Mouse (Mus musculus): ENCODE measurements around the gene Olfr750.

Gene Olfr750

DNA sequence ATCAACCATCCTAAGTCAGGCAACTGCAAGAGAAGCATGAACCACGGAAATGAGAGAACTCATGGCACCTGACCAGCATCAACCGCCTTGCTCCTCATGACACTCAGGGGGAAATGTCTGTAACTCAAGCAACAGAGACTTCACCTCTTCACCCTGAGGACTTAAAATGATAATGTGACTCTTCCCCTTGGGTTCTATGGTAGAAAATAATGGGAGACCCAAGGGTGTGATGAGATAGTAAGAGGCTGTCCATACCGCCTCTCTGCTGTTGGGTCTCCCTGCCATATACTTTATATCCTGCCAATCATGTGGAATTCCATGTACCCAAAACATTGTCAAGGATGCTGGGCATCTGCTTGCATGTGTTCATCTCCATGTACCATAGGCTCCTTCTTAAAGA is at the start of gene Olfr750:
Olfr750 (minus strand) TSS at position 101 of the 400 bp plus-strand sequence.
- in situ Hi-C loops (cut with MboI; ENCODE audit: unreplicated experiment in 2 of 2), result no loop called here

DNA sequence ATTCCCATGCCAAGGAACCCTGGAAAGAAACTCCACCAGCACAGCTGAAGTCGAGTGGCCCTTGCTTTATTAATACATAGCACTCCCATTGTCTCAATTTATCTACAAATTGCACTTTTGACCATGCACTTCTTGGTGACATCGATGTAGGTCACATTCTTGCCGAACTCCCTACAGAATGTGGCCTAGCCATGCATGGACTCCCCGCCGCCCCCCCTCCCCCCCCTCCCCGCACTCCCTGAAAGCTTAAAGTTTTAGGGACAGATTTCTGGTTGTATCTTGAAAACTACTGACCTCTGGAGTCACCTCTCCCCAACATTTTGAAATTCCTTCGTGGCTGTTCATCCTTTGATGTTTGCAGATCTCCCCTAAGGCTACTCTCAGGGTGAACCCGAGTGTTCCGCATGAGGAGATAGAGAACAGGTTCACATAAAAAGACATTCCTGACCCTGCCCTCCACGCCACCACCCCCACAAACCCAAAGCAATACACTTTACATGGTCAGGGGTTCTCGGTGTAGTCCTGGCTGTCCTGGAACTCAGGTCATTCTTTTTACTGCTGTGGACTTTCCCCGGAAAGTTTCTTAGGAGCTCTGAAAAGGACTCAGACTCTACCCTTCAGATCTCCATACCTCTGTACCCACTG is 39.8 kb upstream of the Olfr750 start, which contains the start of gene Eddm3b:
Eddm3b (plus strand) TSS at position 511 of the 645 bp plus-strand sequence.
- in situ Hi-C loops (cut with MboI; ENCODE audit: unreplicated experiment in 2 of 2), result loop anchor here (25.0 kb wide), 4 partner anchors 748 to 1252 kb away; partner anchors contain the start of genes Ear6 (in 1 of the 2), Sall2 (in 1 of the 2), Tmem253 (in 1 of the 2) and Zfp219 (in 1 of the 2)

DNA sequence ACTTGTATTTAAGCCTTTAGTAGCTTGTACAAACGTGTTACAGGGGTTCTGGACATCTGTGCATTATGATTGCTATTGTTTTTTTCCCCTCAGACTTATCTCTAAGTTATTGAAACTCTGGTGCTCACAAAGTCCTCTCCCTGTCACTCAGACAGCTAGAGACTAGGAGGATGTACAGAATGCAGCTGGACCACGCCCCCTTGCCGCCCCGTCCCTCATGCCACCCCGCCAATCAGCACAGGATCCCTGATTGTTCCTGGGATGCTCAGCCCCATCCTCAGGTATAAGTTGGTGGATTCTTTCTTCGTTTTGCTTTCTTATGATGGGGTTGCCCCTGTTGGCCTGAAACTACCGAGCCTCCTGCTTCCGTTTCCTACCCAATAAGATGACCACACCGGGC is 39.2 kb upstream of the Olfr750 start:
- in situ Hi-C loops (cut with MboI; ENCODE audit: unreplicated experiment in 2 of 2), result loop anchor here (25.0 kb wide), 4 partner anchors 749 to 1251 kb away; partner anchors contain the start of genes Ear6 (in 1 of the 2), Sall2 (in 1 of the 2), Tmem253 (in 1 of the 2) and Zfp219 (in 1 of the 2)

DNA sequence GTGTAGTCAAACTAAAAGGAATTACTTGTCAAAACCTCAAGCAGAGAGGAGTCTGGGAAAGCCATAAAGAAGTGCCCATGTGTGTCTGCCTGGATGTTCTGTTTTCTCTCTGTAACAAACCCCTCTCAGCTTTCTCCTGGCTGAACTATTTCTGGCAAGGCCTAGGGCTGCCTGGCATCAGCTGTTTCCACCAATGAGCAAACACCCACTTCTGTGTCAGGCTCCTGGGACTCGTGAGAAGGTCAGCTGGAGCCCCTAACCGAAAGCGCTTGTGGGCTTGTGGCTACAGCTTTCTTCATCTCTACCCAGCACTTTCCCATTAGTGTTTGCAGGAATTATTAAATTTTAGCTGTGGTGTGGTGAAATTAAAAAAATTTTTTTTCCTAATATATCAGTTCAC is 37.7 kb upstream of the Olfr750 start:
- in situ Hi-C loops (cut with MboI; ENCODE audit: unreplicated experiment in 2 of 2), result loop anchor here (25.0 kb wide), 4 partner anchors 750 to 1250 kb away; partner anchors contain the start of genes Ear6 (in 1 of the 2), Sall2 (in 1 of the 2), Tmem253 (in 1 of the 2) and Zfp219 (in 1 of the 2)

DNA sequence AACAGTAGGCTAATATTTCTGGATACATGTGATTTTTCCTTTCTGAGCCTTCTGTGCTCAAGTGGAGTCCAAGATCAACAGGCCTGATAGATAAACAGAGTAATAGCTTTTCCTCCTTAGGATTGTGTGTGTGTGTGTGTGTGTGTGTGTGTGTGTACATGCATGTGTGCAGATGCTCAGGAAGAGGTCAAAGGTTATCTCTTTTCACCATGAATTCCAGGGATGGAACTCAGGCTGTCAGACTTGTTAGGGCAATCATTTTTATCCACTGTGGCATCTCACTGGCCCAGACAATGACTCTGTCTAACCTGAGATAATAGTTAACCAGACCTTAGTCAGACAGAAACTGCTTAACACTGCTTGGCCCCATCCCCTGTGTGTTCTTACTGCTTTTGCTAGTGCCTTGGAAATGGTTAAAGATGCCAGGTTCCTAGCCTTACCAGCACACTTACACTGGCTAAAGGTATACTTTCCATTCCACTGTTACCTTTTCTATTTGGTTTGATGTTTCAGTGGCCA is 32.3 kb upstream of the Olfr750 start:
- in situ Hi-C loops (cut with MboI; ENCODE audit: unreplicated experiment in 2 of 2), result loop anchor here (10.0 to 25.0 kb wide), 5 partner anchors 68 to 1244 kb away; partner anchors contain the start of genes Ear6 (in 1 of the 2), Sall2 (in 1 of the 2), Tmem253 (in 1 of the 2) and Zfp219 (in 1 of the 2)

DNA sequence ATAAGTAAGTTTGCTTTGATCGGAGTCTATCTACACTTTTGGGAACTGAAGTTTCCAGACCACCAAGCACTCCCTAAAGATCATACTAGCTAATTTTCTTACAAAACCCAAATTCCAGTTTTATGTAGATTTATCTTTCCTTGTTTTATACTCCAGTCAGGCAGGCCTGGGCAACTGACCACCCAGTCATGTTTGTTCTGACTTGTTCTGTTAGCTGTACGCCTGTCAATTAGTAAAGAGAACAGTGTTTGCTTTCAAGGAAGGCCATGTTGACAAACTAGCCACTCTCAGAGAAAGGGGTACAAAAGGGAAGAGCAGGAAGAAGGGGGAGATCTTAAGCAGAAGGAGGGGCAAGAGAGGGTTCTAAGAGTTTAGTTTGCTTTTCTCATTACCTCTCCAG is 30.1 kb upstream of the Olfr750 start:
- in situ Hi-C loops (cut with MboI; ENCODE audit: unreplicated experiment in 2 of 2), result loop anchor here (5.0 to 25.0 kb wide), 7 partner anchors 70 to 1242 kb away; partner anchors contain the start of genes Ear6 (in 1 of the 2), Sall2 (in 1 of the 2), Tmem253 (in 1 of the 2) and Zfp219 (in 1 of the 2)

DNA sequence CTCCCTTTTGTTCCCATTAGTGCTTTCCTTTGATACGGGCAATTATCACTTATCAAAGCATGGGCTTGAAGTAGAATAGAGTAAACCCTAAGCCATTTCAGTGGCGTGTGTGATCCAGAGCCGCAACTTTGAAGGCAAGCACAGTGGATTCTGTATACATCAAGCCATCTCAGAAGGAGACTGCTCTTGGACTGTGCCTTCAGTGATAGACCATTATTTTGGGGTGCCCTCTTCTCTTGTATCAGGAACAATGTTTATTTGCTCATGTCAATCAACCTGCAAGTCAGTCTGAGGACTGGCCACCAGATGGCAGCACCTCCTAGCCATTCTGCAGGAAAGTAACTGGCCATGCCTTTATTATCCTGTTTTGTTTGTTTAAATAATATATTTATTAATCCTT is 29.0 kb upstream of the Olfr750 start:
- in situ Hi-C loops (cut with MboI; ENCODE audit: unreplicated experiment in 2 of 2), result loop anchor here (5.0 to 25.0 kb wide), 7 partner anchors 72 to 1241 kb away; partner anchors contain the start of genes Ear6 (in 1 of the 2), Sall2 (in 1 of the 2), Tmem253 (in 1 of the 2) and Zfp219 (in 1 of the 2)

DNA sequence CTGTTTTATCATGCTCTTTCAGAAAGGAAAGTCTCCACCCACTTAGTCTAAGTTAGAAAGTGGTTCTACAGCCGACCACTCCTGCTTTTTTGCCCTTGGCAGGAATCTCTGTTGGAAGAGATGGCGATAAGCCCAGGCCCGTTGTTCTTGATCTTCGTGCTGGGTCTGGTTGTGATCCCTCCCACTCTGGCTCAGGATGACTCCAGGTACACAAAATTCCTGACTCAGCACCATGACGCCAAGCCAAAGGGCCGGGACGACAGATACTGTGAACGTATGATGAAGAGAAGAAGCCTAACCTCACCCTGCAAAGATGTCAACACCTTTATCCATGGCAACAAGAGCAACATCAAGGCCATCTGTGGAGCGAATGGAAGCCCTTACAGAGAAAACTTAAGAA is 27.0 kb upstream of the Olfr750 start:
- in situ Hi-C loops (cut with MboI; ENCODE audit: unreplicated experiment in 2 of 2), result loop anchor here (5.0 to 25.0 kb wide), 7 partner anchors 74 to 1239 kb away; partner anchors contain the start of genes Ear6 (in 1 of the 2), Sall2 (in 1 of the 2), Tmem253 (in 1 of the 2) and Zfp219 (in 1 of the 2)

DNA sequence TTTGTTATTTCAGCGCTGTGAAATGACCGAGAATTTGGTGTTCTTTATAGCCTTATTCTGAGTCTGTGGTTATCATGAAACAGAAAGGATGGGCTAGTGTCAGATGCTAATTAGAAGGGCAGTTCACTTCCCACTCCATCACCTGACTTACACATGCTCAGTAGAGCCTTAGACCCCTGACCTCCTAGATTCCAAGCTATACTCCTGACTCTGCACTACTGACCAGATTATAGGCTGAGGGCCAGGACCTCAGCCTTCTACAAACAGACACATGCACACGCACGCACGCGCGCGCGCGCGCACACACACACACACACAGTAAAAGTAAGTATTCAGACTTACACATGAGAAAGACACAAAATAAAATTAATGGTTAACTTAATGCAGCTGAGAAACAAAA is 24.7 kb upstream of the Olfr750 start:
- in situ Hi-C loops (cut with MboI; ENCODE audit: unreplicated experiment in 2 of 2), result loop anchor here (5.0 to 25.0 kb wide), 5 partner anchors 67 to 1612 kb away; partner anchors contain the start of genes Ang4 (in 2 of the 2), Tmem253 (in 1 of the 2) and Zfp219 (in 1 of the 2)

DNA sequence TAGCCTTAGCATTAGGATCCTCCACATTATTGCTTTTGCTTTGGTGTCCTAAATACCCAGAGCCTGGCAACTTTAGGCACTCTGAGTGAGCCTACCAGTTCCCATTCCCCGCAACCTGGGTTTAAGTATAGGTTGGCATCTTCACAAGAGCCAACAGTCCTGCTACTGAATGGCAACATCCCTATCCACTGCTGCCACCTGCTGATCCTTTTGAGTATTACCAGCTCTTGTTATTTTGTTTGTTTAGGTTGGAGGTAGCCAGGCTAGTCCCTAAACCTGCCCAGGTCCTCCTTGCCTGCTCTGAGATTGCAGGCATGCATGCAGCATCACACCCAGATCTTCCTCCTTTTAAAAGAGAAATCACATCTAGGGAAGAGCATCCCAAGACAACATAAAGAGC is 24.1 kb upstream of the Olfr750 start:
- in situ Hi-C loops (cut with MboI; ENCODE audit: unreplicated experiment in 2 of 2), result loop anchor here (5.0 to 25.0 kb wide), 5 partner anchors 66 to 1611 kb away; partner anchors contain the start of genes Ang4 (in 2 of the 2), Tmem253 (in 1 of the 2) and Zfp219 (in 1 of the 2)

DNA sequence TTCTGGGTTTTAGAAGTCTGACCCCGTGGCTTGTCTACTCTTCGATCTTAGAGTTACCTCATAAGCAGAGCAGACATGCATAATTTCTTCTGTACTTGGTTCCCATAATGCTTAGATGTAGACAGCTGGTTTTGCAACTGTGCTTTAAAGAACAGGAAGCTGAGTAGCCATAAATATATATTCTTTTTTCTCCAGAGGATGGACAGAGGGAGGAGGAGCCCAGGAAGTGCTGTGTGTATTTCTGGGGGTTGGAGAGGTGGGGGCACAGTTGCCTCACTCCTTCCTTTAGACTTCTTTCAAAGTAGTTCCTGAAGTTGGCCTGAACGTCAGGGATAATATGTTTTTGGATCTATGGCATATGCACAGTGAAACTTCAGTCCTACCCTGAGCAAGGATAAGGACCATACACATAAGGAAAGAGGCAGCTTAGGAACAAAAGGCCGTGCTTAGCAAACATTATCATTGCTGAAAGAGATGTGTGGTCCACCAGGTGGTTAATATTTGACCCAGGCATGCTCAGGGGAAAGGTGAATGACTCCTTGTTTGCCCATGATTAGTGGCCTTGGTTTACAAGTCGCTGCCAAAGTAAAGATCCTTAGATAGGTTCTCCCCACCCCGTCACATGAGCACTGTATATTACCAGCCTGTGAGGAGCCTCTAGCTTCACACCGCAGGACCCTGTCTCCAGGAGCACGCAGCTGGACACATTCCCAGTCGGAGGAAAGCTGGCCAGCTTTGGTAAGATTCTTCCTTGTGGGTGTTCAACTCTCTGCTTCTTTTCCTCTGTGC is 21.7 kb upstream of the Olfr750 start:
- in situ Hi-C loops (cut with MboI; ENCODE audit: unreplicated experiment in 2 of 2), result loop anchor here (5.0 to 25.0 kb wide), 5 partner anchors 64 to 1609 kb away; partner anchors contain the start of genes Ang4 (in 2 of the 2), Tmem253 (in 1 of the 2) and Zfp219 (in 1 of the 2)

DNA sequence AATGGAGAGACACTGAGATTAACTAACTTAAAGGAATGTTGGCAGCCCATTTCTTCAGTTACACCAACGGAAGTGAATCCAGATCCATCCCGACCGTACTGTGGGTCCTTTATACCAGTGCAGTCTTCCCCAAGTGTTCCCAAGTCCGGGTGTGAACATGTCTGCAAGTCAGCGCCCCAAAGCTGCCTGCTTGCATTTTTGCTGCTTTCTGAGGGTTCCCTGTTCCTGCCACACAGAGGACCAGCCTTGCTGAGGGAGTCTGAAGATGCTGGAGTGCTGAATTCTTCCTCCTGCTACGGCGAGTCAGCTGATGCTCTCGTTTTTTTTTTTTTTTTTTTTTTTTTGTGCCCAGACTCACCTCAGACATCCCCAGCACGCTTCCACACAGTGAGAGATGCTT is 20.7 kb upstream of the Olfr750 start:
- in situ Hi-C loops (cut with MboI; ENCODE audit: unreplicated experiment in 2 of 2), result loop anchor here (5.0 to 25.0 kb wide), 5 partner anchors 63 to 1608 kb away; partner anchors contain the start of genes Ang4 (in 2 of the 2), Tmem253 (in 1 of the 2) and Zfp219 (in 1 of the 2)

DNA sequence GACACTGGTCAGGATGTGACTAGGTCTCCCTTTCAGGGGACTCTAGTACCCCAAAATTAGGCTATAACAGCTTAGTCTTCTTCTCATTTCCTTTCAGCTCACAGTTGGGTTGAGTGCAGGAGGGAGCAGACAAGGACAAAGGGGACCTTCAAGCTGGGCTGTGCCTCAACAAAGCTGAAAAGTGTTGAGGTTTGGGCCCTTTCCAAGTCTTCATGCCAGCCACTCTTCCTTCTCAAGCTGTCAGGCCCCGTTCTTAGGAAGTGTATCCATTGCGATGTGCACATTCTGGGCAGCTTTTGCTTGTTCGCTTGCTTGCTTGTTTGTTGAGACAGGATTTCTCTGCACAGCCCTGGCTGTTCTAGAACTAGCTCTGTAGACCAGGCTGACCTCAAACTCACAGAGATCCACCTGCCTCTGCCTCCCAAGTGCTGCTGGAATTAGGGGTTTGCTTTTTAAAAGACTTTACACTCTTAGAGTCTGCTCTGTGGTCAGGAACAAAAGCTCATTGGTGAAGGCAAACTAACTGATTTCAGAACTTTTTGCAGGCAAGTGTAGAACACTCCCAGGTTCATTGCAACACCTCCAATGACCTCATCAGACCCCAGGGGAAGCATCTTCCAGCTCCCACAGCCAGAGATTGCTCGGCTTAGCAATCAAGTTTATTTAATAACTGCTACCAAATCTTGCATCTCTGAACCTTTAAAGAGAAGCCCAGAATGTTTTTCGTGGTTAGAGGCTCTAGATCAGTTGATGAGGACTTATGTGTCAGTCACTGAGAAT is 20.1 kb upstream of the Olfr750 start:
- in situ Hi-C loops (cut with MboI; ENCODE audit: unreplicated experiment in 2 of 2), result loop anchor here (25.0 kb wide), 2 partner anchors 918 to 1607 kb away; partner anchors contain the start of genes Tmem253 (in 1 of the 2) and Zfp219 (in 1 of the 2)

DNA sequence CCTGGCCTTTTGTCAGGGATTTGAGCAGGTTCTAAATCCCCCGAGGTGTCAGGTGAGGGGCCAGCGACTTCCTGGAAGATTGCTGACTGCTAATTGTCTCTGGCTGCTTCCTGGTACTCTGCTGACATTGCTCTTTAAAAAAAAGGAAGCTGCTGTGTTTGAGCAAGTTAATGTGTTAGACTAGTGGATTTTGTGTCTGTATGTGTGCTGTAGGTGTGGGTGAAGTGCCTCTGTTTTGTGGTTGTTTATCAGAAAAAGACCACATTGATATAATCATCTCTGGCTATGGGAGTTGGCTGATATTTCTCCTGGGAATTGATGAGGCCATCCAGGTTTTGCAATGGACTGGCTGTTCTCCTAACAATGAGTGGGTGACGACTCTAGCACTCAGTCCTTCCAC is 19.3 kb upstream of the Olfr750 start:
- in situ Hi-C loops (cut with MboI; ENCODE audit: unreplicated experiment in 2 of 2), result loop anchor here (25.0 kb wide), 2 partner anchors 919 to 1606 kb away; partner anchors contain the start of genes Tmem253 (in 1 of the 2) and Zfp219 (in 1 of the 2)

DNA sequence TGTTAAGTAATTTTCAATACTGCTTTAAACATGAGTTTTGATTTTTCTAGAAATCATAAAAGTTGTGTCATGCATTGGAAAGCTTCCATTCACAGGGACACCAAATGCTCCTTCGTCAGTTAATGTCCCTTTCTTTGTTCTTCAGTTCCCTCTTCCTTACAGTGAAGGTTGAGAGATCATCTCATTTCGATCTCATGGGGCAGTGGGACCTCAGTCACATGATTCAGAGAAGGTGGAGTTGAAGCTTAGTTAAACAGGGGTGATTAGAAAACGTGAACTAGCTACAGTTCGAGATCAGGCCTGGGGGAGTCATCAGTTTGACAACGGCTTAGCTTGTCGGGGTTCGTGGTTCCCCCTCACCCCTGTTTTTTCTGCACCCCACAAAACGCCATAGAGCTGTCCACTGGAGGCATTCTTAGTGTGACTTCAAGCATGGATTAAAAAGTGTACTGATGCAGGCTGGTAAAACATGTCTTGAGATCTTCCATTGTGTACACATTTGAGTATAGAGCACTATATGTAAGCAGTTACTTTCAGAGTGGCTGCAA is 17.9 kb upstream of the Olfr750 start:
- in situ Hi-C loops (cut with MboI; ENCODE audit: unreplicated experiment in 2 of 2), result loop anchor here (25.0 kb wide), 2 partner anchors 920 to 1605 kb away; partner anchors contain the start of genes Tmem253 (in 1 of the 2) and Zfp219 (in 1 of the 2)

DNA sequence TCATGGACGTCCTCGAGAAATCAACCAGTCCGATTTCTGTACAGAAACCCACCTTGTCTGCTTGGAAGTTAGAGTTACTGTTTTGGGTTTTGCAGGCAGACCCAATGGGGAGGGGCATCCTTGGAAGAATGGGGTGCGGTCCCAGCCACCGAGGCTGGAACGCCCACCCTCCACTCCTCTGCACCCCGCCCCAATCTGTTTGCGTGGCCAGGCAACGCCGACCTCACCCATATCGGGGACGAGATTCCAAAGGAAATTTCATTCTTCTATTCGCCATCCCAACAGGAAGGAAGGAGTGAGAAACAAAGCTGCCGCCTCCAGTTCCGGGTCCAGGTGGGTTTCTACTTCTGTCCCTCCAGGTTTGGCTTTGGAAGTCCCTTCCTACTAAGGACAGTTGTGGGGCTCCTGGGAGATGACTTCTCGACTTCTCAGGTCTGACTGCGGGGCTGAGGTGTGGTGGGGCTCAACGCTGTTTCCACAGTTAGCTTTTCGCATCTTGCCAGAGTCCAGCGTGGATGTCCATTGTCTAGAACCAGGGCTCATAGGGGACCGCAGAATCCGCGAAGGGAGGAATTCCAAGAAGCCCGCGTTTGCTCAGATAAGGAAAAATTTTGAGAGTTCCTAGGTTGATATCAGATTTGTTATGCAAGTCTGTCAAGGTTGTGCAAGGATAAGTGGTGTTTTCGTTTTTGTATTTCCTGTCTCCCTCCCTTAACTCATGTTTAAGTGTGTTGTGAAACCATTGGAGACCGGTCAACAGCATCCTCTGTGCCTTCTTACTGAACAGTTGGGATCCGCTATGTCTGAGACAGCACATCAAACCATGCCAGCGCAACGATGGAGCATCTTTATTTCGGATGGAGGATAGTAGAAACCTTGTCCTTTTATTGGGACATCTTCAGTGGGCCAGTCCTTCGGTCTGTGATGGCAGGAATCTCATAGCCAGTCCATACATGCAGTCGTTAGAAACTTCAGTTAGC is 17.0 kb upstream of the Olfr750 start, which contains the start of the genes Rnase4 and Ang:
Rnase4 (plus strand) TSS at position 157 of the 980 bp plus-strand sequence.
Ang (plus strand) TSS at position 230 of the 980 bp plus-strand sequence.
- in situ Hi-C loops (cut with MboI; ENCODE audit: unreplicated experiment in 2 of 2), result loop anchor here (25.0 kb wide), 2 partner anchors 921 to 1604 kb away; partner anchors contain the start of genes Tmem253 (in 1 of the 2) and Zfp219 (in 1 of the 2)
